Mouse (Mus musculus): Measurements from ENCODE around the gene Padi2.

The Padi2 gene

DNA sequence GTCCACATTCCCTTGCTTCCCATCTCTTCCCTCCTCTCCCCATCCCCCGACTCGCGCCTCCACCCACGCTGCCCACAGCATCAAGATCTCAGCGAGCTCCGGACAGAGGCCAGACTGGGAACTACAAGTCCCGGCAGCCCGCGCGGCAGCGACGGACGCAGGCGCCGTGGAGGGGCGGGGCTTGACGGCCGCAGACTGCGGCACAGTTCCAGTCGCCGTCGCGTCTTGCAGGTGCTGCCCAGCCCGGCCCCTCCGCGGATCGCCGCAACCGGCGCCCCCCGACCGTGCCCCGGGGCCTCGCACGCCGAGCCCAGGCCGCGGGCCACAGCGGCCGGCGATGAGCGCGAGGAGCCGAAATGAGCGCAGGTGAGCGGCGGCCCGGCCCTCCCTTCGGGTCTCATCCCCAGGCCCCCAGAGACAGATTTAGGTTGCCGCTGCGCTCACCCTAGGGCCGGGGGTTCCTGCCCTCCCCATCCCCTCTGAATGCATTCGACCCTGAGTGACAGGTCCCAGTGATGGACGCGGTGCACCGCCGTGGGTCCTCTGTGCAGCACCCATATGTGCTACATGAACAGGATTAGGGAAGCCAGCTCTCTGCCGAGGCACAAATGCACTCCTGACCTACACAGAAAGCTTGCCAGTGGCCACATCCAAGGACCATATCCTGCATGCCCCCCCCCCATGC lies 80.7 kb downstream of the Padi2 start, which contains the start of gene Atp13a2:
Atp13a2 (plus strand) TSS at position 163 of the 685 bp plus-strand sequence.
- peak; percentile 74 for DNase-seq (ENCODE audit: low read depth, low spot score)

- no peak for DNase-seq (ENCODE audit: low read depth, low spot score)
These were observed 81.3 kb downstream of the Padi2 start for GRCm38 (mm10) chr4:140987476-140987875.

- no peak for DNase-seq (ENCODE audit: low read depth, low spot score)
These were observed 82.7 kb downstream of the Padi2 start for GRCm38 (mm10) chr4:140988706-140989290.

DNA sequence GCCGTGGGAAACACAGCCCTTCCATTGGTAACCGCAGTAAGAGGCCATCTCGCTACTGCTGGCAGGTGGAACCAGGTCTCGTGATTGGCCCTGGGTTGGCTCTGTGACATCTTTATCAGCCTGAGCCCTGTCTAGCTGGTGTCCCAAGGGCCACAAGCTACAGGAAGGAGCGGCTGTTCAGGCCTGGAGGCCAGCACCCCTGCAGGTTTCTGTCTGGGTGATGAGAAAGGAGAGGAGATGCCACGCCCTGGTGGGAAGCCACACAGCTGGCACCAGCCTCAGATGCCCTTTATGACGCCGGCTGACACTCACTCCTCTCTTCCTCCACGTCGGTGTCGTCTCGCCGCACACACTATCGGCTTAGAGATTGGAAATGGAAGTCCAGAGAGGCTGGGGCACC lies 83.3 kb downstream of the Padi2 start:
- DNase-seq (ENCODE audit: low read depth, low spot score): no peak

- DNase-seq (ENCODE audit: low read depth, low spot score): no peak
These were observed 86.1 kb downstream of the Padi2 start for GRCm38 (mm10) chr4:140992215-140992614.

DNA sequence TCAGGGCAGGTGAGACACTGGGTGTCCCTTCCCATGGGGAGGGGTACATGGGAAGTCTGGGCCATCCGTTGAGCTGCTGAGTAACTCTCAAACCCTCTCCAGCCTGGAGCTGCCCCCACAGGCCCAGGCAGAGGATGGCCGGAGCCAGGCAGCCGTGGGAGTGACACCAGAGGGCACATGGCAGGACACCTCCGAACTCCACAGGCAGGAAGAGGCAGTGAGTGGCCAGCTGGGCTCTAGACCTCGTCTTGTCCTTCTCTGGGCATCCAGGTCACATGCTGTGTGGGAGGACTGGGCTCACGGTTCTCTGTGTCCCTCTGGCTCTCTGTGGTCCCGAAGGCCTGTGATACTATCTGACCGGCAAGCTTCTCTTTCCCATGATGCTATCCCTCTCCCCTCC lies 87.7 kb downstream of the Padi2 start:
- no peak for DNase-seq (ENCODE audit: low read depth, low spot score)

GRCm38 (mm10) chr4:140995811-140996210 lies 89.7 kb downstream of the Padi2 start:
- DNase-seq (ENCODE audit: low read depth, low spot score): no peak

DNA sequence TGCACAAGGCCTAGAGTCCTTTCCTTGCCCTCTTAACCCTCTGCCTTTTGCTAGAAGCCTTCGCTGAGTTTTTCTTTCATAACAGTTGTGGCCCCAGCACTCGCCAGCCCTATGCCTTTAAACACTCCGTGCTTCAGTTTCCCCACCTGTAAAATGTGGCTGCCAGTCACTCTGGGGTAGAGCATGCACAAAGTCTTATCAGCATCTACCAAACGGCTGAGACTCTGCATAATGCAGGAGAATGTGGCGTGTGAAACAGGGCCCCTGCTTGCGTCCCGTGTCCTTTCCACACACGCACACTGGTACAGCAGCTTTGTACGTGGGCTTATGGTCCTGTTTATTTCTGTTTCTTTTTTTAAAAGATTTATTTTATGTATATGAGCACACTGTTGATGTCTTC lies 90.7 kb downstream of the Padi2 start:
- no peak for DNase-seq (ENCODE audit: low read depth, low spot score)

Measured in telencephalon, adult 2 months (tissue).